ENCODE assay signal across 20 mouse cellular contexts in the genomic region with DNA sequence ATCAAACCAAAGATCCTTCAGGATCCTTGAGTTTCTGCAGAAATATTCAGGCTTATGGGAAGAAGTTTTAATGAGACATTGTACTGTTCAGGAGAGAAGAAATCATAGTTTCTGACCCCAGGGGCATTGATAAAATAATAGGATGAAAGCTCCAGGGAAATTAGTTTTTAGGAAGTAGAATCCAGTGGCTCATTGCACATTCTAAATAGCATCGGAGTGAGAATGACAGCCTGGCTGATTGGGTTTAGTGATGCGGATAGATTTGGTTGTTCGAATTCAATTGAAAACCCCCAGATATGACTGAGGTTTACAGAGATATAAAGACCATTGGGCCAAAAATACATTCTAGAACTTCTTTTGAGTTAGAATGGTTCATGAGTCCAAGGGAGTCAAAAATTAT.
"Had no signal": no experiment of that assay in that cellular context is flagged by ENCODE, and none has a peak within 500 bp of the region (broad histone marks: within the 10 kb centered on the region; RNA-seq: fewer than 3 reads in every experiment).

No protein-coding gene starts in this region.

- H3K9ac ChIP-seq: limb, embryonic 12.5 days; limb, embryonic 15.5 days; liver, embryonic 14.5 days; liver, postnatal 0 days; lung, embryonic 14.5 days; neural tube, embryonic 13.5 days; stomach, embryonic 15.5 days had no signal

- H3K27ac ChIP-seq: limb, embryonic 12.5 days; limb, embryonic 15.5 days; liver, embryonic 14.5 days; macrophage; neural tube, embryonic 13.5 days; stomach, embryonic 15.5 days had no signal

- H3K4me2 ChIP-seq: limb, embryonic 12.5 days; limb, embryonic 15.5 days; liver, embryonic 11.5 days; lung, embryonic 14.5 days; neural tube, embryonic 13.5 days; stomach, embryonic 15.5 days had no signal

- H3K4me3 ChIP-seq: limb, embryonic 12.5 days; limb, embryonic 15.5 days; myocyte; neural tube, embryonic 13.5 days; stomach, embryonic 15.5 days had no signal

- H3K27me3 ChIP-seq: limb, embryonic 12.5 days; limb, embryonic 15.5 days; neural tube, embryonic 13.5 days; stomach, embryonic 15.5 days had no signal

- H3K36me3 ChIP-seq: limb, embryonic 12.5 days; limb, embryonic 15.5 days; neural tube, embryonic 13.5 days; stomach, embryonic 15.5 days had no signal

- ATAC-seq: liver, postnatal 0 days; lung, postnatal 0 days had no signal

- DNase-seq: kidney, adult 2 months; kidney, postnatal 14 days; kidney, postnatal 4 days; left cerebral cortex, postnatal 4 days; liver, postnatal 0 days; lung, embryonic 14.5 days; midbrain, embryonic 14.5 days; right cerebral cortex, adult 18-20 months; right cerebral cortex, postnatal 14 days; right cerebral cortex, postnatal 4 days; thymus, postnatal 36 days had no signal

- H3K4me1 ChIP-seq: limb, embryonic 15.5 days; neural tube, embryonic 13.5 days; stomach, embryonic 15.5 days had no signal

- H3K9me3 ChIP-seq: limb, embryonic 15.5 days; neural tube, embryonic 13.5 days; stomach, embryonic 15.5 days had no signal
